Mouse (Mus musculus): ENCODE data around the gene Olfr859. TPM values are rescaled to one million over a fixed set of nuclear protein-coding genes. Genes with fewer than 3 reads are reported as not detected.
"Not testable (repeated sequence)": the region's sequence is repeated elsewhere in the genome, so short reads cannot be mapped to it uniquely, and the experiment has no call there.

The Olfr859 gene
- total RNA-seq (2021): not detected

GRCm38 (mm10) chr9:19804606-19805005, at the start of gene Olfr859:
Gene Olfr859, plus strand, starts transcription at chr9:19804906.
- intact Hi-C loops (cut with DNase I); DNase-seq (ENCODE audit: low spot score): not testable (repeated sequence)

DNA sequence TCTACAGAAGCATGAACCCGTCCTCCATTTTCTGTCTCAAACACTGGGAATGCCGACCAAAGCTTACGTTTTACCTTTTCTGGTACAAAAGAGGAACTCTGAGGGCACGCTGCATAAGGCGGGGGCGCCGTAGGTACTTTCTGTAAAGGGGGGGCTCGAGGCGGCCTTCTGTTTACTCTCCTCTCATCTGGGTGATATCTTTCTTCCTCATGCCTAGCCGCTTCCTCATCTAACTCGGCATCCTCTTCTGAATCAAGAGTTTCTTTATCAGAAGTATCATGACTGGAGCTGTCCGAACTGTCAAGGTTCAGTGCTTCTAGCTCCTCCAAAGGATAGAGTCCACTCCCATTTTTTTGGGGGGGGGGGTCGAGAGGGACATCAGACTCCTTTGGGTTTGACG, 35.6 kb upstream of the Olfr859 start:
- intact Hi-C loops (cut with DNase I): no loop called here
- no peak for DNase-seq (ENCODE audit: low spot score)

DNA sequence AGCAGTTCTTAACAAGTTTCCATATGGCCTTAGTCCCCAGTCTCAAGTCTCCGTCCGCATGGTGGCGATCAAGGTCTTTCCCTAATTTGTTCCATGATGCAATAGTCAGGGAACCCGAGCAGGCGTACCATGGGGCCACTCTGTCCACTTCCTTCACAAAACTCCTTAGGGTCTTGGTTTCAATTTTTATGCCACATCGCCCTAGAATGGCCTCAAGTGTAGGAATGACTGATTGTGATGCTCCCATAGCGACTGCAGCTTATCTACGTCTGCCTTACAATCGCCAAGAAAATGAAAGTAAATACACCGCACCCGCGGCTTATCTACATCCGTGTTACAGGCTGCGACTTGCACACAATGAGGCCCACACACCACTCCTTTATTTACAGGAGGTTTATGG, 35.0 kb upstream of the Olfr859 start:
- intact Hi-C loops (cut with DNase I): no loop called here
- no peak for DNase-seq (ENCODE audit: low spot score)

DNA sequence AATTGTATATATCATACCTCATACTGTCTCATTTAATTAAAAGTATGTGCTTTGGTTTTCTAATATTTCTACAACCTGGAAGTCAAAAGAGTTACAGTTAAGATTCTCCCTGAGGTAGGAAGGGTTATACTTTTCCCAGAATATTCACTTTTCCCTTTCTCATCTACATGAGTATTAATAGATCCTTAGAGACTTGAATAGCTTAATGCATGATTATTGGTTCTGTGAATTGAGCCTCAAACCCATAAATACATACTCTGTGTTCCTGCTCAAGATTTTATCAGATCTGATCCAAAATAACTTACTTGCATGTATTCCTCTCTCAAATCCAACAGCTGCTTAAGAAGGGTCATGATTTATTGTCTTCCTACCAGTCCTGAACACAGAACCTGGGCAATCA, 24.7 kb upstream of the Olfr859 start, which contains the start of gene Olfr58:
Gene Olfr58 (plus strand): TSS at position 301 of the 400 bp plus-strand sequence.
- DNase-seq (ENCODE audit: low spot score): no peak
- intact Hi-C loops (cut with DNase I): no loop called here

GRCm38 (mm10) chr9:19803000-19803399, 1.7 kb upstream of the Olfr859 start:
- no peak for DNase-seq (ENCODE audit: low spot score)
- intact Hi-C loops (cut with DNase I): no loop called here

- intact Hi-C loops (cut with DNase I): no loop called here
- no peak for DNase-seq (ENCODE audit: low spot score)
Measured at GRCm38 (mm10) chr9:19849647-19850046, 44.9 kb downstream of the Olfr859 start, which contains the start of gene Olfr860. Gene Olfr860, minus strand, starts transcription at chr9:19849747.

Other genes starting within 250 kb of the Olfr859 start
- not detected for gene Olfr854, start 237.5 kb upstream of the Olfr859 start, total RNA-seq (2021)
- not detected for gene Olfr855, start 222.3 kb upstream of the Olfr859 start, total RNA-seq (2021)
- gene Zfp317, start 182.8 kb upstream of the Olfr859 start, total RNA-seq (2021): 10 to 100 TPM; 13.4 to 14.6 TPM
- not detected for gene Olfr857, start 95.5 kb upstream of the Olfr859 start, total RNA-seq (2021)
- not detected for gene Olfr58, start 24.6 kb upstream of the Olfr859 start, total RNA-seq (2021)
- gene Olfr860, start 44.8 kb downstream of the Olfr859 start, total RNA-seq (2021): not detected
- gene Olfr862, start 83.1 kb downstream of the Olfr859 start, total RNA-seq (2021): not detected
- gene Olfr77, start 112.0 kb downstream of the Olfr859 start, total RNA-seq (2021): not detected
- gene Olfr866, start 223.1 kb downstream of the Olfr859 start, total RNA-seq (2021): not detected